Mouse (Mus musculus) forebrain, postnatal 0 days (tissue): Measurements from ENCODE around the gene Atf1. TPM values are rescaled to one million over a fixed set of nuclear protein-coding genes. Genes with fewer than 3 reads are reported as not detected.
A peak's percentile ranks its signal among the peaks of the same experiment; 100 is the strongest.

Source experiments
- ATAC-seq: fragments of 200-750 bp; cut with Nextera tagmentation; 2 replicates; pipeline ENCODE4 v1.8.0; 2017; ENCODE audit warnings: mild to moderate bottlenecking, moderate library complexity
- DNase-seq: peaks from one replicate; pipeline ENCODE4 v3.0.0-alpha.2; 2015
- H3K27ac ChIP-seq: fragments of 300-500 bp; sonication (generic); 2 replicates; pipeline ENCODE4 v1.5.1; 2014; ENCODE audit warnings: low read depth, mild to moderate bottlenecking, antibody characterized with exemption, low read length, moderate library complexity, mixed read lengths
- H3K27me3 ChIP-seq: fragments of 300-500 bp; sonication (generic); 2 replicates; pipeline ENCODE4 v1.6.1; 2014; ENCODE audit warnings: mild to moderate bottlenecking, low read length, mixed read lengths; ENCODE audit not compliant: insufficient read depth
- H3K36me3 ChIP-seq: fragments of 300-500 bp; sonication (generic); 2 replicates; pipeline ENCODE4 v1.6.1; 2014; ENCODE audit warnings: mild to moderate bottlenecking, moderate library complexity; ENCODE audit not compliant: insufficient read depth
- H3K4me1 ChIP-seq: fragments of 300-500 bp; sonication (generic); 2 replicates; pipeline ENCODE4 v1.6.1; 2014; ENCODE audit warnings: antibody characterized with exemption; ENCODE audit not compliant: insufficient read depth
- H3K4me2 ChIP-seq: fragments of 300-500 bp; sonication (generic); 2 replicates; pipeline ENCODE4 v1.6.1; 2014; ENCODE audit warnings: low read depth, mild to moderate bottlenecking, moderate library complexity
- H3K4me3 ChIP-seq: fragments of 300-500 bp; sonication (generic); 2 replicates; pipeline ENCODE4 v1.5.1; 2014; ENCODE audit warnings: low read depth, low read length, mixed read lengths
- H3K9ac ChIP-seq: fragments of 300-500 bp; sonication (generic); 2 replicates; pipeline ENCODE4 v1.6.1; 2014; ENCODE audit warnings: mild to moderate bottlenecking
- H3K9me3 ChIP-seq: fragments of 300-500 bp; sonication (generic); 2 replicates; pipeline ENCODE4 v1.6.1; 2016; ENCODE audit warnings: low read length
- CTCF ChIP-seq: sonication (generic); IDR thresholded peaks from 2 replicates; pipeline ENCODE4 v1.5.1; 2016; ENCODE audit warnings: antibody characterized with exemption, control low read depth, low read depth
- WGBS: fragments of 180-500 bp; shearing (Covaris S2); extraction: QIAGEN DNeasy Blood & Tissue Kit; methylation state at CpG from one replicate; pipeline ENCODE4 v1.1.7; 2014; 5-methylcytosine and 5-hydroxymethylcytosine counted together
- polyA plus RNA-seq: library from polyadenylated mRNA; unstranded; fragments of >200 nt; fragmentation: Nextera tagmentation; extraction: Ambion mirVana; gene quantifications from 2 replicates; pipeline ENCODE4 v1.2.1, GENCODE M21; 2015
- total RNA-seq: library from RNA; depleted of rRNA; stranded (reverse); fragments of >200 nt; gene quantifications from 2 replicates; pipeline ENCODE4 v1.2.3, GENCODE M21; 2014

Atf1 gene
- total and polyA plus RNA-seq, 2 experiments from 2014 or later = 5.4 to 9.2 TPM

- Histone ChIP-seq H3K36me3 (peaks cover 87% of the 10 kb centered on the region), H3K27ac (no peak overlapping the region)
These were observed 28.5 kb upstream of the Atf1 start for GRCm38 (mm10) chr15:100198983-100199745.

GRCm38 (mm10) chr15:100199790-100200189 is 27.8 kb upstream of the Atf1 start:
- DNase-seq (no peak), ATAC-seq (no peak)
- H3K4me1 ChIP-seq = no peaks in the 10 kb centered on the region
- H3K9me3 ChIP-seq = no peaks in the 10 kb centered on the region
- TF ChIP-seq CTCF = no peak
- no peak overlapping the region for H3K27ac ChIP-seq
- H3K27me3 ChIP-seq = no peaks in the 10 kb centered on the region
- H3K4me3 ChIP-seq = no peak overlapping the region
- no peak overlapping the region for H3K9ac ChIP-seq
- no peak overlapping the region for H3K4me2 ChIP-seq
- 73% methylated on average over 3 of the region's 3 CpGs for WGBS
- H3K36me3 ChIP-seq = peaks cover 86% of the 10 kb centered on the region

More at GRCm38 (mm10) chr15:100198983-100199745, 28.5 kb upstream of the Atf1 start:
- Histone ChIP-seq H3K9ac (no peak overlapping the region), H3K4me2 (no peak overlapping the region), H3K4me3 (no peak overlapping the region), H3K9me3 (no peaks in the 10 kb centered on the region), H3K4me1 (no peaks in the 10 kb centered on the region), H3K27me3 (no peaks in the 10 kb centered on the region)
- no peak for DNase-seq
- no peak; the same call in 1 of the 2 replicates for ATAC-seq
- 85% methylated on average over 11 of the region's 11 CpGs for WGBS
- 0 out of 2 replicates have a peak, but pooled peaks have one; percentile 7 for TF ChIP-seq CTCF

- TF ChIP-seq CTCF = no peak
- H3K27me3 ChIP-seq = no peaks in the 10 kb centered on the region
- no peak overlapping the region for H3K4me2 ChIP-seq
- H3K9me3 ChIP-seq = no peaks in the 10 kb centered on the region
- no peak for DNase-seq
- no peak for ATAC-seq
- H3K4me1 ChIP-seq = no peaks in the 10 kb centered on the region
- H3K4me3 ChIP-seq = no peak overlapping the region
- WGBS = 86% methylated on average over 3 of the region's 3 CpGs
- peaks cover 86% of the 10 kb centered on the region for H3K36me3 ChIP-seq
- H3K9ac ChIP-seq = no peak overlapping the region
- no peak overlapping the region for H3K27ac ChIP-seq
These were observed 25.8 kb upstream of the Atf1 start for GRCm38 (mm10) chr15:100201806-100202205.

GRCm38 (mm10) chr15:100202431-100203015 is 25.1 kb upstream of the Atf1 start:
- Histone ChIP-seq H3K4me3 (no peak overlapping the region), H3K4me2 (no peak overlapping the region), H3K4me1 (no peaks in the 10 kb centered on the region), H3K9me3 (no peaks in the 10 kb centered on the region), H3K27ac (no peak overlapping the region), H3K27me3 (no peaks in the 10 kb centered on the region), H3K36me3 (peaks cover 86% of the 10 kb centered on the region), H3K9ac (no peak overlapping the region)
- ATAC-seq (no peak), DNase-seq (no peak)
- TF ChIP-seq CTCF = no peak
- WGBS = 85% methylated on average over 4 of the region's 4 CpGs

GRCm38 (mm10) chr15:100204574-100204973 is 23.0 kb upstream of the Atf1 start:
- Histone ChIP-seq H3K4me1 (no peaks in the 10 kb centered on the region), H3K9ac (no peak overlapping the region), H3K9me3 (no peaks in the 10 kb centered on the region), H3K36me3 (peaks cover 88% of the 10 kb centered on the region), H3K27ac (no peak overlapping the region), H3K4me2 (no peak overlapping the region), H3K4me3 (no peak overlapping the region), H3K27me3 (no peaks in the 10 kb centered on the region)
- DNase-seq (no peak), ATAC-seq (no peak)
- no peak for TF ChIP-seq CTCF
- 95% methylated on average over 1 of the region's 1 CpGs for WGBS

GRCm38 (mm10) chr15:100210013-100210412 is 17.6 kb upstream of the Atf1 start:
- no peak for DNase-seq
- ATAC-seq = no peak
- no peak for TF ChIP-seq CTCF
- Histone ChIP-seq H3K9ac (no peak overlapping the region), H3K27ac (no peak overlapping the region), H3K9me3 (no peaks in the 10 kb centered on the region), H3K4me1 (no peaks in the 10 kb centered on the region), H3K27me3 (no peaks in the 10 kb centered on the region), H3K4me2 (no peak overlapping the region), H3K36me3 (peaks cover 93% of the 10 kb centered on the region), H3K4me3 (no peak overlapping the region)
- WGBS = 94% methylated on average over 3 of the region's 3 CpGs

GRCm38 (mm10) chr15:100213339-100213738 is 14.3 kb upstream of the Atf1 start:
- no peaks in the 10 kb centered on the region for H3K4me1 ChIP-seq
- ATAC-seq (no peak), DNase-seq (no peak)
- no peak overlapping the region for H3K27ac ChIP-seq
- H3K9ac ChIP-seq = no peak overlapping the region
- peaks cover 75% of the 10 kb centered on the region for H3K36me3 ChIP-seq
- no peak overlapping the region for H3K4me3 ChIP-seq
- H3K9me3 ChIP-seq = no peaks in the 10 kb centered on the region
- no peak for TF ChIP-seq CTCF
- H3K27me3 ChIP-seq = no peaks in the 10 kb centered on the region
- 94% methylated on average over 2 of the region's 2 CpGs for whole genome bisulfite sequencing
- no peak overlapping the region for H3K4me2 ChIP-seq
